Mouse (Mus musculus): ENCODE data around the gene Htra1. TPM values are rescaled to one million over a fixed set of nuclear protein-coding genes. Genes with fewer than 3 reads are reported as not detected.

Htra1 gene
- polyA plus RNA-seq, 1 experiment = 98.2 TPM

GRCm38 (mm10) chr7:130982371-130982770 lies 46.5 kb downstream of the Htra1 start:
- Histone ChIP-seq H3K27ac (ENCODE audit: insufficient read depth, low read depth, low read length) (no peak overlapping the region), H3K4me3 (ENCODE audit: insufficient read depth, low read depth, low read length) (no peak overlapping the region), H3K36me3 (ENCODE audit: control insufficient read depth, insufficient read depth, low read length) (no peaks in the 10 kb centered on the region), H3K4me1 (ENCODE audit: control insufficient read depth, insufficient read depth, low read length) (no peaks in the 10 kb centered on the region), H3K27me3 (replicated peaks; ENCODE audit: control insufficient read depth, insufficient read depth, low read length) (no peaks in the 10 kb centered on the region)
- DNase-seq = peak; percentile 48
- WGBS = 45% methylated on average over 4 of the region's 4 CpGs
- no peak for TF ChIP-seq POLR2A (IDR thresholded peaks at IDR 0.05; ENCODE audit: low read depth, low read length)
- no peak for TF ChIP-seq CTCF (conservative IDR thresholded peaks at IDR 0.05; ENCODE audit: insufficient read depth, insufficient read length, low read depth, low read length)

DNA sequence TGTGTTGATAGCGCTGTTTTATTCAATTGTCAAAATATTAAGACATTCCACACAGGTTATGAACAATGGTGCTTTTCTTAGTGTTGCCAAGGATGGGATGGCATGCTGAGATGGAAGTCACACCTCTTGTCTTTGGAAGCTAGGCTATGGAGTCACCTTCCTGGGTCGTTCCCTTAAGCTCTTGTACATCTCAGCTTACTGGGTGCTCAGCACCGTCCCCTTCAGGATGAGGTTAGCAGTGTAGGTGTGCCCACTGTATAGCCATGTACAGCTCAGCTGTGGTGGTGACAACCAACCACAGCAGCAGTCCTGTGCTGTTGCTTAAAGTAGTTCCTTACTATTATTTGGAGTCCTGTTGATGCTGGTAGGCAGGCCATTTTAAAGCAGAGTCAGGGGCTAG lies 47.0 kb downstream of the Htra1 start:
- Histone ChIP-seq H3K27me3 (replicated peaks; ENCODE audit: control insufficient read depth, insufficient read depth, low read length) (no peaks in the 10 kb centered on the region), H3K36me3 (ENCODE audit: control insufficient read depth, insufficient read depth, low read length) (no peaks in the 10 kb centered on the region), H3K27ac (ENCODE audit: insufficient read depth, low read depth, low read length) (no peak overlapping the region), H3K4me1 (ENCODE audit: control insufficient read depth, insufficient read depth, low read length) (no peaks in the 10 kb centered on the region), H3K4me3 (ENCODE audit: insufficient read depth, low read depth, low read length) (no peak overlapping the region)
- TF ChIP-seq POLR2A (IDR thresholded peaks at IDR 0.05; ENCODE audit: low read depth, low read length) = no peak
- no peak for TF ChIP-seq CTCF (conservative IDR thresholded peaks at IDR 0.05; ENCODE audit: insufficient read depth, insufficient read length, low read depth, low read length)
- DNase-seq = no peak
- 74% methylated on average over 3 of the region's 3 CpGs for WGBS

- Histone ChIP-seq H3K27ac (ENCODE audit: insufficient read depth, low read depth, low read length) (no peak overlapping the region), H3K27me3 (replicated peaks; ENCODE audit: control insufficient read depth, insufficient read depth, low read length) (no peaks in the 10 kb centered on the region), H3K36me3 (ENCODE audit: control insufficient read depth, insufficient read depth, low read length) (no peaks in the 10 kb centered on the region), H3K4me3 (ENCODE audit: insufficient read depth, low read depth, low read length) (no peak overlapping the region), H3K4me1 (ENCODE audit: control insufficient read depth, insufficient read depth, low read length) (no peaks in the 10 kb centered on the region)
- TF ChIP-seq CTCF (conservative IDR thresholded peaks at IDR 0.05; ENCODE audit: insufficient read depth, insufficient read length, low read depth, low read length) (no peak), POLR2A (IDR thresholded peaks at IDR 0.05; ENCODE audit: low read depth, low read length) (no peak)
- 79% methylated on average over 7 of the region's 7 CpGs for WGBS
- DNase-seq = no peak
Measured at GRCm38 (mm10) chr7:130984294-130984693, 48.4 kb downstream of the Htra1 start.

GRCm38 (mm10) chr7:130985193-130985592 lies 49.3 kb downstream of the Htra1 start:
- Histone ChIP-seq H3K4me1 (ENCODE audit: control insufficient read depth, insufficient read depth, low read length) (no peaks in the 10 kb centered on the region), H3K36me3 (ENCODE audit: control insufficient read depth, insufficient read depth, low read length) (no peaks in the 10 kb centered on the region), H3K27me3 (replicated peaks; ENCODE audit: control insufficient read depth, insufficient read depth, low read length) (no peaks in the 10 kb centered on the region), H3K4me3 (ENCODE audit: insufficient read depth, low read depth, low read length) (no peak overlapping the region), H3K27ac (ENCODE audit: insufficient read depth, low read depth, low read length) (no peak overlapping the region)
- no peak for DNase-seq
- WGBS = 72% methylated on average over 12 of the region's 12 CpGs
- TF ChIP-seq CTCF (conservative IDR thresholded peaks at IDR 0.05; ENCODE audit: insufficient read depth, insufficient read length, low read depth, low read length) (no peak), POLR2A (IDR thresholded peaks at IDR 0.05; ENCODE audit: low read depth, low read length) (no peak)

GRCm38 (mm10) chr7:130985716-130986115 lies 49.8 kb downstream of the Htra1 start:
- Histone ChIP-seq H3K4me3 (ENCODE audit: insufficient read depth, low read depth, low read length) (no peak overlapping the region), H3K36me3 (ENCODE audit: control insufficient read depth, insufficient read depth, low read length) (no peaks in the 10 kb centered on the region), H3K27me3 (replicated peaks; ENCODE audit: control insufficient read depth, insufficient read depth, low read length) (no peaks in the 10 kb centered on the region), H3K4me1 (ENCODE audit: control insufficient read depth, insufficient read depth, low read length) (no peaks in the 10 kb centered on the region), H3K27ac (ENCODE audit: insufficient read depth, low read depth, low read length) (no peak overlapping the region)
- WGBS = 86% methylated on average over 3 of the region's 3 CpGs
- no peak for TF ChIP-seq CTCF (conservative IDR thresholded peaks at IDR 0.05; ENCODE audit: insufficient read depth, insufficient read length, low read depth, low read length)
- TF ChIP-seq POLR2A (IDR thresholded peaks at IDR 0.05; ENCODE audit: low read depth, low read length) = no peak
- no peak for DNase-seq

DNA sequence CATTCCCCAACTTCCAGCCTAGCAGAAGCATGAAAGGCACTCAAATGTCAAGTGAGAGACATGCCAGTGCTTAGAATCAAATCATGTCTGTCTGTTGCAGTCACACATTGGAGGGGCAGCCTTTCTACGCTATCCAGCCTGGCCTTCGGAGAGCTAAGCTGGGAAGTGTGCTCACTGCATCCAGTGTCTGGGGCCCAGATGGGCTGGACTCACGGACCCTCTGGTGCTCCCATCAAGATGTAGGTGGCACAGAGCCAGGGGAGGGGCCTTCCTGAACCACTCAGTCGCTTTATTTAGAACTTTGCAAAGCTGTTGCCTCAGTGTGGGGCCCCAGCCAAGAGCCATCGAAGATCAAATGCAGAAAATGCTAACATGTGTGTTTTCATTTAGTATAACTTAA lies 52.2 kb downstream of the Htra1 start:
- DNase-seq = no peak
- WGBS = 75% methylated on average over 5 of the region's 5 CpGs
- H3K36me3 ChIP-seq (ENCODE audit: control insufficient read depth, insufficient read depth, low read length) = no peaks in the 10 kb centered on the region
- H3K27ac ChIP-seq (ENCODE audit: insufficient read depth, low read depth, low read length) = no peak overlapping the region
- H3K4me3 ChIP-seq (ENCODE audit: insufficient read depth, low read depth, low read length) = no peak overlapping the region
- H3K4me1 ChIP-seq (ENCODE audit: control insufficient read depth, insufficient read depth, low read length) = no peaks in the 10 kb centered on the region
- no peak for TF ChIP-seq CTCF (conservative IDR thresholded peaks at IDR 0.05; ENCODE audit: insufficient read depth, insufficient read length, low read depth, low read length)
- TF ChIP-seq POLR2A (IDR thresholded peaks at IDR 0.05; ENCODE audit: low read depth, low read length) = no peak
- no peaks in the 10 kb centered on the region for H3K27me3 ChIP-seq (replicated peaks; ENCODE audit: control insufficient read depth, insufficient read depth, low read length)

GRCm38 (mm10) chr7:130989371-130989770 lies 53.5 kb downstream of the Htra1 start:
- H3K4me3 ChIP-seq (ENCODE audit: insufficient read depth, low read depth, low read length) = no peak overlapping the region
- H3K27me3 ChIP-seq (replicated peaks; ENCODE audit: control insufficient read depth, insufficient read depth, low read length) = no peaks in the 10 kb centered on the region
- H3K27ac ChIP-seq (ENCODE audit: insufficient read depth, low read depth, low read length) = no peak overlapping the region
- H3K4me1 ChIP-seq (ENCODE audit: control insufficient read depth, insufficient read depth, low read length) = no peaks in the 10 kb centered on the region
- 86% methylated on average over 3 of the region's 3 CpGs for WGBS
- TF ChIP-seq CTCF (conservative IDR thresholded peaks at IDR 0.05; ENCODE audit: insufficient read depth, insufficient read length, low read depth, low read length) (no peak), POLR2A (IDR thresholded peaks at IDR 0.05; ENCODE audit: low read depth, low read length) (no peak)
- H3K36me3 ChIP-seq (ENCODE audit: control insufficient read depth, insufficient read depth, low read length) = no peaks in the 10 kb centered on the region
- DNase-seq = no peak
